Mouse (Mus musculus) bone marrow macrophage, adult 2 months (primary cell): ENCODE results near the gene N4bp1. TPM values are rescaled to one million over a fixed set of nuclear protein-coding genes. Genes with fewer than 3 reads are reported as not detected.

Experiments
- H3K27ac ChIP-seq: 2 replicates; pipeline ENCODE4 v1.5.1; 2012; ENCODE audit warnings: low read depth, low read length; ENCODE audit not compliant: insufficient read depth
- H3K4me1 ChIP-seq: 2 replicates; pipeline ENCODE4 v1.6.1; 2012; ENCODE audit warnings: low read length; ENCODE audit not compliant: control insufficient read depth, insufficient read depth
- H3K4me3 ChIP-seq: 2 replicates; pipeline ENCODE4 v1.5.1; 2012; ENCODE audit warnings: mild to moderate bottlenecking, low read length, moderate library complexity; ENCODE audit not compliant: insufficient read depth
- CTCF ChIP-seq: IDR thresholded peaks from 2 replicates; pipeline ENCODE4 v1.5.1; 2012; ENCODE audit warnings: low read depth, mild to moderate bottlenecking, low read length, moderate library complexity
- POLR2A ChIP-seq: IDR thresholded peaks from 2 replicates; pipeline ENCODE4 v1.6.1; 2012; ENCODE audit warnings: mild to moderate bottlenecking, low read depth, low read length, borderline replicate concordance
- polyA plus RNA-seq: library from polyadenylated mRNA; stranded (reverse); fragments of >200 nt; gene quantifications from 2 replicates; pipeline ENCODE4 v1.2.4, GENCODE M21; 2012; ENCODE audit not compliant: missing spikeins, insufficient read depth, insufficient read length

N4bp1 gene
- polyA plus RNA-seq, 1 experiment, result 31.1 TPM

GRCm38 (mm10) chr8:86862837-86863236 is 22.2 kb downstream of the N4bp1 start:
- TF ChIP-seq CTCF, result no peak
- TF ChIP-seq POLR2A, result no peak
- Histone ChIP-seq H3K4me3 (no peak overlapping the region), H3K27ac (peak overlapping the region; percentile 38), H3K4me1 (peaks cover 49% of the 10 kb centered on the region)

DNA sequence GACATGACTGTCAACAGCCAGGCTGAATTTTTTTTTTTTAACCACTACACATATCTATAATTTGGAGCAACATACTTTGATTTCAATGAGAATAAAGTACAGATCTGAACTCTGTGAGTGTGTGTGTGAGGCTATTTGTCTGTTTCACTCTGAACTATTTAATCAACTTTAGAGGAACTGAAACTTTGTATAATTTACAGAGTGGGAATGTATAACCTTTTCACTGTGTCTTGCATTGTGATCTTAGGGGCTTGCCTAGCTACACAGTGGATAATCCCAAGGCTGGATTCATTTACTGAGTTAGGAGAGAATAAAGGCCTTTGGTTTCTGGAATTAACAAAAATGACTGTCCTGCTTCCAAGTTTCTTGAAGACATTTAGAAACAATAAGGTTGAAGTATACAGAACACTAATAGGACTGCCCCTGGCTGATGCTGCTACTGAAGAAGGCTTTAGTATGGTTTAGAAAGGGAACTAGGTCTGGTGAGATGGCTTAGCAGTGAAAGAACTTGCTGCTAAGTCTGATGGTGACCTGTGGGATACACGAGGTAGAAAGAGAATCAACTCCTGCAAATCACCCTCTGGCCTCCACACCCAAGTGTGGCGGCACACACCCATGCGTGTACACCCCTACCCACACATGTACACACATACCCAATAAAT is 22.8 kb downstream of the N4bp1 start:
- Histone ChIP-seq H3K4me1 (peaks cover 50% of the 10 kb centered on the region), H3K4me3 (no peak overlapping the region), H3K27ac (peak overlapping the region; percentile 38)
- TF ChIP-seq POLR2A (no peak), CTCF (no peak)

GRCm38 (mm10) chr8:86861516-86861915 is 23.5 kb downstream of the N4bp1 start:
- peak overlapping the region; percentile 23; the same call in 1 of the 2 replicates for H3K27ac ChIP-seq
- TF ChIP-seq POLR2A, result no peak
- TF ChIP-seq CTCF, result no peak
- no peak overlapping the region for H3K4me3 ChIP-seq
- H3K4me1 ChIP-seq, result peaks cover 52% of the 10 kb centered on the region

GRCm38 (mm10) chr8:86856248-86856647 is 28.8 kb downstream of the N4bp1 start:
- no peak overlapping the region for H3K27ac ChIP-seq
- peaks cover 52% of the 10 kb centered on the region for H3K4me1 ChIP-seq
- TF ChIP-seq POLR2A, result no peak
- TF ChIP-seq CTCF, result no peak
- no peak overlapping the region for H3K4me3 ChIP-seq

- no peak overlapping the region for H3K27ac ChIP-seq
- H3K4me3 ChIP-seq, result no peak overlapping the region
- peaks cover 44% of the 10 kb centered on the region for H3K4me1 ChIP-seq
- TF ChIP-seq CTCF (no peak), POLR2A (no peak)
Measured at GRCm38 (mm10) chr8:86854686-86855085, 30.4 kb downstream of the N4bp1 start.

- Histone ChIP-seq H3K4me3 (no peak overlapping the region), H3K27ac (no peak overlapping the region), H3K4me1 (peaks cover 43% of the 10 kb centered on the region)
- no peak for TF ChIP-seq POLR2A
- no peak for TF ChIP-seq CTCF
Measured at GRCm38 (mm10) chr8:86853989-86854373, 31.1 kb downstream of the N4bp1 start.

- TF ChIP-seq POLR2A, result no peak
- Histone ChIP-seq H3K4me1 (peaks cover 43% of the 10 kb centered on the region), H3K4me3 (no peak overlapping the region), H3K27ac (no peak overlapping the region)
Measured at GRCm38 (mm10) chr8:86853266-86853988, 31.6 kb downstream of the N4bp1 start.

- Histone ChIP-seq H3K27ac (peak overlapping the region; percentile 39; the same call in 1 of the 2 replicates), H3K4me3 (no peak overlapping the region), H3K4me1 (peaks cover 41% of the 10 kb centered on the region)
- TF ChIP-seq CTCF, result no peak
- no peak for TF ChIP-seq POLR2A
Measured at GRCm38 (mm10) chr8:86852491-86852890, 32.6 kb downstream of the N4bp1 start.

DNA sequence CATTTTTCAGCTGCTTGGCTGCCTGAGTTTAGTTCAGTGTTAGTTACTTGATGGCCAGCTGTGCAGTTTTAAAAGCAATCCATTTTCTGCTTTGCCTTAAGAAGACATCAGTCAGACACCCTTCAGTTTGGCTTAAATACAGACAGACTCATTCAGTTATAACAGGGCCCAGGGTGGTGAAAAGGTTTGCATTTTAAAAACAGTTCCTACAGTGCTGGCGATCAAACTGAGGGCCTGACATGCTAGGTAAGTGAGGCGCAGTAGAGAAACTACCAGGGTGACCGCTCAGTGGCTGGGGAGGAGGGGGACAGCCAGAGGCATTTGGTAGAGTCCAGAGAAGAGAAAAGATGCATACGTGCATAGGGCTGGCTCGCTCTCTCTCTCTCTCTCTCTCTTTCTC is 36.2 kb downstream of the N4bp1 start:
- no peak overlapping the region for H3K27ac ChIP-seq
- H3K4me1 ChIP-seq, result peaks cover 22% of the 10 kb centered on the region
- TF ChIP-seq POLR2A (no peak), CTCF (no peak)
- H3K4me3 ChIP-seq, result no peak overlapping the region

- TF ChIP-seq POLR2A (no peak), CTCF (no peak)
- Histone ChIP-seq H3K4me3 (no peak overlapping the region), H3K4me1 (peaks cover 18% of the 10 kb centered on the region), H3K27ac (no peak overlapping the region)
Measured at GRCm38 (mm10) chr8:86848401-86848800, 36.7 kb downstream of the N4bp1 start.
